Mouse (Mus musculus): ENCODE measurements around the gene Pms2. TPM values are rescaled to one million over a fixed set of nuclear protein-coding genes. Genes with fewer than 3 reads are reported as not detected.

The Pms2 gene
- polyA plus RNA-seq (2015; fragmentation: Nextera tagmentation; extraction: Ambion mirVana), result 11.4 and 14.5 TPM in 2 replicates

GRCm38 (mm10) chr5:143909417-143910400 is at the start of gene Pms2, which contains the start of gene Aimp2:
Gene Pms2 (plus strand): TSS chr5:143909964.
Gene Aimp2 (minus strand): TSS chr5:143909847.
- H3K27me3 ChIP-seq (ENCODE audit: control insufficient read depth, insufficient read depth, low read depth, low read length), result no peaks in the 10 kb centered on the region
- peak within 1 kb of the TSS; percentile 90 for H3K4me2 ChIP-seq (ENCODE audit: low read depth, low read length)
- peak within 1 kb of the TSS; percentile 97 for H3K27ac ChIP-seq (ENCODE audit: low read length)
- H3K4me3 ChIP-seq (ENCODE audit: low read depth, low read length), result peak within 1 kb of the TSS; percentile 72
- WGBS (ENCODE audit: insufficient replicate concordance), result under 1% methylated on average over 70 of the region's 70 CpGs
- peaks cover 16% of the 10 kb centered on the region for H3K36me3 ChIP-seq (ENCODE audit: control insufficient read depth, insufficient read depth)
- no peaks in the 10 kb centered on the region for H3K9me3 ChIP-seq (replicated peaks; ENCODE audit: control insufficient read depth, low read length)
- peak within 1 kb of the TSS; percentile 79 for H3K9ac ChIP-seq (ENCODE audit: low read depth, low read length)
- H3K4me1 ChIP-seq (ENCODE audit: control insufficient read depth, low read depth, low read length), result peaks cover 25% of the 10 kb centered on the region
- peak; percentile 95 for ATAC-seq (ENCODE audit: low read depth)

DNA sequence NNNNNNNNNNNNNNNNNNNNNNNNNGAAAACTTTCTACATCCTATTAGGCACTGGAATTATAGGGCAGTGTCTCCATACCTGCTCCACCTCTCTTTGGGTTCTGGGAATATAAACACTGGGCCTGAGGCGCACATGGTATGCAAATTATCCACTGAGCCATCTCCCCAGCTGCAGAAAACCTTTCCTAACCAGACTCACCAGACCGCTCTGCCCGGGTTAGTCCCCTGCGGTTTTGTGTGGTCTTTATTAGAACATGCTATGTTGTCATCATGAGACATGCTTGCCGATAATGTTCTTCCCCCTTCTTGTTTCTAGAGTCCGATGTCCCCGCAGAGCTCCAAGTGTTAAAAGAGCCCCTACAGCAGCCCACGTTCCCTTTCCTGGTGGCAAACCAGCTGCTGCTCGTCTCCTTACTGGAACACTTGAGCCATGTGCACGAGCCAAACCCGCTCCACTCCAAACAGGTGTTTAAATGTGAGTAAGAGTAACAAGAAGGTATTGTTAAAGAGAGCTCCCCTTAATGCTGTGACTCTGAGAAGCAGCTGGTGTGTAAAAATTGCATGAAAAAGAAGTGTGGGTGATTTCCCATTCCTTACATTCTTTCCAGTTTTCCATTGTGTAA is 38.1 kb upstream of the Pms2 start:
- peak overlapping the region; percentile 29; the same call in 1 of the 2 replicates for H3K27ac ChIP-seq (ENCODE audit: low read length)

GRCm38 (mm10) chr5:143874571-143874970 is 35.2 kb upstream of the Pms2 start:
- H3K36me3 ChIP-seq (ENCODE audit: control insufficient read depth, insufficient read depth), result peaks cover 78% of the 10 kb centered on the region
- no peaks in the 10 kb centered on the region for H3K27me3 ChIP-seq (ENCODE audit: control insufficient read depth, insufficient read depth, low read depth, low read length)
- no peak overlapping the region for H3K27ac ChIP-seq (ENCODE audit: low read length)
- no peak overlapping the region for H3K9ac ChIP-seq (ENCODE audit: low read depth, low read length)
- no peaks in the 10 kb centered on the region for H3K9me3 ChIP-seq (replicated peaks; ENCODE audit: control insufficient read depth, low read length)
- 70% methylated on average over 4 of the region's 4 CpGs for WGBS (ENCODE audit: insufficient replicate concordance)
- H3K4me3 ChIP-seq (ENCODE audit: low read depth, low read length), result no peak overlapping the region
- peaks cover 4% of the 10 kb centered on the region for H3K4me1 ChIP-seq (ENCODE audit: control insufficient read depth, low read depth, low read length)
- H3K4me2 ChIP-seq (ENCODE audit: low read depth, low read length), result no peak overlapping the region
- peak; percentile 27 for ATAC-seq (ENCODE audit: low read depth)

More for the DNA sequence above, 38.1 kb upstream of the Pms2 start:
- Histone ChIP-seq H3K36me3 (ENCODE audit: control insufficient read depth, insufficient read depth) (peaks cover 52% of the 10 kb centered on the region), H3K9me3 (replicated peaks; ENCODE audit: control insufficient read depth, low read length) (no peaks in the 10 kb centered on the region), H3K9ac (ENCODE audit: low read depth, low read length) (no peak overlapping the region), H3K4me3 (ENCODE audit: low read depth, low read length) (no peak overlapping the region), H3K4me2 (ENCODE audit: low read depth, low read length) (no peak overlapping the region), H3K27me3 (ENCODE audit: control insufficient read depth, insufficient read depth, low read depth, low read length) (no peaks in the 10 kb centered on the region), H3K4me1 (ENCODE audit: control insufficient read depth, low read depth, low read length) (peaks cover 4% of the 10 kb centered on the region)
- ATAC-seq (ENCODE audit: low read depth), result no peak
- WGBS (ENCODE audit: insufficient replicate concordance), result 91% methylated on average over 11 of the region's 11 CpGs

- Histone ChIP-seq H3K9ac (ENCODE audit: low read depth, low read length) (no peak overlapping the region), H3K4me1 (ENCODE audit: control insufficient read depth, low read depth, low read length) (no peaks in the 10 kb centered on the region), H3K4me2 (ENCODE audit: low read depth, low read length) (no peak overlapping the region), H3K4me3 (ENCODE audit: low read depth, low read length) (no peak overlapping the region), H3K27ac (ENCODE audit: low read length) (no peak overlapping the region), H3K9me3 (replicated peaks; ENCODE audit: control insufficient read depth, low read length) (no peaks in the 10 kb centered on the region), H3K36me3 (ENCODE audit: control insufficient read depth, insufficient read depth) (peaks cover 99% of the 10 kb centered on the region), H3K27me3 (ENCODE audit: control insufficient read depth, insufficient read depth, low read depth, low read length) (no peaks in the 10 kb centered on the region)
- 95% methylated on average over 3 of the region's 3 CpGs for WGBS (ENCODE audit: insufficient replicate concordance)
- ATAC-seq (ENCODE audit: low read depth), result no peak
Observed at GRCm38 (mm10) chr5:143885274-143885673, 24.5 kb upstream of the Pms2 start.

DNA sequence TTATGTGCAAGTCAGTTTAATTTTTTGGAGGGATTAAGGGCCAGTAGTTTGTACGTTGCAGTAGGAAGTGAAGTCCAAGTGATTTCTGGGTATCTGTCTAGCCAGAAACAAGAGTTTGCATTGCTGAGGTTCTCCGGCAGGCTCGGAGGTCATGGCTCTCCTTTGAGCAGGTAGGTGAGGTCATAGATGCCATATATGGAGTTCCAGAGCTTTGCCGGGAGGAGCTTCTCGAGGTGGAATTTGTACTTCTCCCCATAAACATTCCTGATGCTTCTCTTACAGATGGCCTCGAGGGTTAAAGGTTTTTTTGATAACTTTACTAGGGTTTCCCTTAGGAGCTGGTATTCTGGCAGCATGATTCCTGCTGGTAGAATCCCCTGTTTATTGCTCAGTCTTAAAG is 19.0 kb upstream of the Pms2 start:
- H3K9ac ChIP-seq (ENCODE audit: low read depth, low read length), result no peak overlapping the region
- H3K27ac ChIP-seq (ENCODE audit: low read length), result no peak overlapping the region
- no peak overlapping the region for H3K4me2 ChIP-seq (ENCODE audit: low read depth, low read length)
- no peak overlapping the region for H3K4me3 ChIP-seq (ENCODE audit: low read depth, low read length)
- no peaks in the 10 kb centered on the region for H3K9me3 ChIP-seq (replicated peaks; ENCODE audit: control insufficient read depth, low read length)
- H3K27me3 ChIP-seq (ENCODE audit: control insufficient read depth, insufficient read depth, low read depth, low read length), result no peaks in the 10 kb centered on the region
- no peak for ATAC-seq (ENCODE audit: low read depth)
- 76% methylated on average over 6 of the region's 6 CpGs for WGBS (ENCODE audit: insufficient replicate concordance)
- H3K36me3 ChIP-seq (ENCODE audit: control insufficient read depth, insufficient read depth), result peaks cover 95% of the 10 kb centered on the region
- peaks cover 17% of the 10 kb centered on the region for H3K4me1 ChIP-seq (ENCODE audit: control insufficient read depth, low read depth, low read length)

DNA sequence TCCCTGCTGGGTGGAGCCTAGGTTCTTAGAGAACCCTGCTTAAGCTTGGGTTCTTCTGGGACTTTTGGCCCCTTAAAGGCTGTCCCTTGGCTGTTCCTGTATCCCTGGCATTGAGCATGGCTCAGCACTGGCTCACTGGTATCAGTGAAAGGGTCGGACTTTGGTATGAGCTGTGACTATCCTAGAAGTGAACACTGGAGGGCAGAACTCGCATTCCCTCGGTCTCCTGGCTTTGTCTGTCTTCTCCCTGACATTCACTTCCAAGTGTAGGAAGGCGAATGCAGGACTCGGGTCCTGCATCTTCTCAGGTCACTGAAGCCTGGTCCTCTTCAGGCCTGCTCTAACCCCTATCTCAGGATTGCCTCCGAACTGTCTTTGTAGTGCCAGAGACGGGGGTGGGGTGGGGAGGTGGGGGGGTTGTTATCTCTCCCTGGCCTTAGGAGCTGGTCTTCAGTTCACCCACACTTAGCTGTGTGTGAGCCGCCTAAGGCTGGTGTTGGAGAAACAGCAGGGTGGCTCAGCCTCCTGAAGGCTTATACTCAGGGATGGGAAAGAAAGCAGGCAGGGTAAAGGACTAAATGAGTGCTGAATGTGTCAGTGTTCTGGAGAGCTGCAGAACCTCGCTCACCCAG is 17.4 kb upstream of the Pms2 start:
- peaks cover 91% of the 10 kb centered on the region for H3K36me3 ChIP-seq (ENCODE audit: control insufficient read depth, insufficient read depth)
- WGBS (ENCODE audit: insufficient replicate concordance), result 53% methylated on average over 9 of the region's 9 CpGs
- H3K9me3 ChIP-seq (replicated peaks; ENCODE audit: control insufficient read depth, low read length), result no peaks in the 10 kb centered on the region
- no peaks in the 10 kb centered on the region for H3K27me3 ChIP-seq (ENCODE audit: control insufficient read depth, insufficient read depth, low read depth, low read length)
- ATAC-seq (ENCODE audit: low read depth), result 0 out of 2 replicates have a peak, but pooled peaks have one; percentile 15
- peaks cover 17% of the 10 kb centered on the region for H3K4me1 ChIP-seq (ENCODE audit: control insufficient read depth, low read depth, low read length)
- H3K9ac ChIP-seq (ENCODE audit: low read depth, low read length), result no peak overlapping the region
- no peak overlapping the region for H3K27ac ChIP-seq (ENCODE audit: low read length)
- H3K4me3 ChIP-seq (ENCODE audit: low read depth, low read length), result no peak overlapping the region
- no peak overlapping the region for H3K4me2 ChIP-seq (ENCODE audit: low read depth, low read length)

DNA sequence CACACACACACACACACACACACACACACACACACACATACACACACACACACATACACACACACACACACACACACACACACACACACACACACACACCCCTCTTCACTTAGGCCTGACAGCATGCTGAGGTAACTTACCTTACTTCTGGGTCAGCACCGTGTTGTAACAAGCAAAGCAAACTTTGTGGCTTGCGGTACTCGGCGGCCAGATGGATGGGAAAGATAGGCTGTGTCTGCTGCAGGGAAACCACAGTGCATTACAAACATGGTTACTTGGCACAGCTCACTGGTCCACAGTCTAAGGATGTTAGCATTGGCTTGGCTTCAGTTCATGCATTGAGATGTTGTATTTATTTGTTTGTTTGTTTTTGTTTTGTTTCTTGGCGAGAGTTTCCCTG is 16.4 kb upstream of the Pms2 start:
- H3K4me2 ChIP-seq (ENCODE audit: low read depth, low read length), result no peak overlapping the region
- H3K4me3 ChIP-seq (ENCODE audit: low read depth, low read length), result no peak overlapping the region
- 15% methylated on average over 5 of the region's 5 CpGs for WGBS (ENCODE audit: insufficient replicate concordance)
- no peak overlapping the region for H3K9ac ChIP-seq (ENCODE audit: low read depth, low read length)
- H3K9me3 ChIP-seq (replicated peaks; ENCODE audit: control insufficient read depth, low read length), result no peaks in the 10 kb centered on the region
- ATAC-seq (ENCODE audit: low read depth), result peak; percentile 53
- H3K36me3 ChIP-seq (ENCODE audit: control insufficient read depth, insufficient read depth), result peaks cover 91% of the 10 kb centered on the region
- H3K27me3 ChIP-seq (ENCODE audit: control insufficient read depth, insufficient read depth, low read depth, low read length), result no peaks in the 10 kb centered on the region
- no peak overlapping the region for H3K27ac ChIP-seq (ENCODE audit: low read length)
- peaks cover 17% of the 10 kb centered on the region for H3K4me1 ChIP-seq (ENCODE audit: control insufficient read depth, low read depth, low read length)

DNA sequence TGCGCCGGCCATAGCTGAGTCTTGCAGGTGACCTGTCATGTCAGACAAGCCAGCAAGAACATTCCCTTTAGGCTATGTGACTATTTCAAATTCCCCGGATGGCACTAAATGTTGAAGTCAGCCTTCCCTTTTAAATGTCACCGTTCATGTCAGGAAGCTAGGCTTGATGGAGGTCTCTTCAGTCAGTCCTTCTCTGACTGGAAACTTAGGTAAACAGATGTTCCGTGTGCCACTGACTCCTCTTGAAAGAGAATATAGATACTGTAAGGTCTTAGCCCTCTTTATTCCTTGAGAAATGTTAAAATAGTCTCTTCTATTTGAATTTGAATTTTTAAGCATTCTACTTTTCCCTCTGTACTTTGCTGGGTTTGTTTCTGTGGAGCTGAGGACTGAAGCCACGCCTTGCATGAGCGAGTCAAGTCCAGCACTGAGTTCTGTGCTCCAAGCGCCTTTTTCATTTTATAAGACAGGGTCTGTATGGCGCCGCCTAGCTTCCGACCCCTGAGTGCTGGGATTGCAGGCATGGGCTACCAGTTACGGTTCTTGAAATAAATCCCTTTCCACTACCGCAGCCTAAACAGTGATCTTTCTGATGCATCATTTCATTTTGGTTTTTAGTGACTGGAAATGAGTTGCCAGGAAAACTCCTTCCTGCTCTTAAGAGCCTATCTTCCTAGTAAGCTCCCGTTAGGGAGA is 12.0 kb upstream of the Pms2 start, which contains the start of gene Ankrd61:
Ankrd61 (minus strand) TSS at position 51 of the 696 bp plus-strand sequence.
- H3K4me2 ChIP-seq (ENCODE audit: low read depth, low read length), result no peak within 1 kb of the TSS
- H3K36me3 ChIP-seq (ENCODE audit: control insufficient read depth, insufficient read depth), result peaks cover 91% of the 10 kb centered on the region
- H3K4me3 ChIP-seq (ENCODE audit: low read depth, low read length), result no peak within 1 kb of the TSS
- 85% methylated on average over 14 of the region's 14 CpGs for WGBS (ENCODE audit: insufficient replicate concordance)
- no peaks in the 10 kb centered on the region for H3K9me3 ChIP-seq (replicated peaks; ENCODE audit: control insufficient read depth, low read length)
- no peak for ATAC-seq (ENCODE audit: low read depth)
- peaks cover 5% of the 10 kb centered on the region for H3K4me1 ChIP-seq (ENCODE audit: control insufficient read depth, low read depth, low read length)
- H3K27ac ChIP-seq (ENCODE audit: low read length), result no peak within 1 kb of the TSS
- H3K9ac ChIP-seq (ENCODE audit: low read depth, low read length), result no peak within 1 kb of the TSS
- H3K27me3 ChIP-seq (ENCODE audit: control insufficient read depth, insufficient read depth, low read depth, low read length), result no peaks in the 10 kb centered on the region
